Mouse (Mus musculus) naive thymus-derived CD4-positive, alpha-beta T cell, adult 5 months (primary cell): ENCODE measurements around the gene Olfr531. TPM values are rescaled to one million over a fixed set of nuclear protein-coding genes. Genes with fewer than 3 reads are reported as not detected.

Experiments
- polyA plus RNA-seq: library from polyadenylated mRNA; unstranded; fragments of 100-300 nt; shearing (Covaris generic); gene quantifications from one replicate; pipeline ENCODE4 v1.2.1, GENCODE M21; 2017

Gene Olfr531
- not detected for polyA plus RNA-seq

DNA sequence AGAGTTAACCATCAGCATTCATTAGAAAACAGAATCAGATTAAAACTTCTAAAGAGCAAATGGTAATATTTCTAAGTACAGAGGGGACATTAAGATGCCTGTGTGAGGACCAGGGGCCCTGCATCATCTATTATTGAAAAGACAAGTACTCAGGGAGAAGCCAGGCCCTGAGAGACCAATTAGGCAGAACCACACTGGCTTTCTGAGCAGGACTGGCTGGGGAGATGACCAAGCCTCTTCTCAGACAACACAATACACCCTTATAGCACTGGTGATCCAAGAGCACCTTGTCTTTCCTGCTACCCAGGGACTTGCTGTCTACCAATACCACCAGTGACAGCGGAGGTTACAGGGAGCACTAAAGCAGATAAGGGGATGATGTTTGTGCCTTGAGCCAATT, at the start of gene Olfr531:
TSS of gene Olfr531 (minus strand) at position 101 of the 400 bp plus-strand sequence.

DNA sequence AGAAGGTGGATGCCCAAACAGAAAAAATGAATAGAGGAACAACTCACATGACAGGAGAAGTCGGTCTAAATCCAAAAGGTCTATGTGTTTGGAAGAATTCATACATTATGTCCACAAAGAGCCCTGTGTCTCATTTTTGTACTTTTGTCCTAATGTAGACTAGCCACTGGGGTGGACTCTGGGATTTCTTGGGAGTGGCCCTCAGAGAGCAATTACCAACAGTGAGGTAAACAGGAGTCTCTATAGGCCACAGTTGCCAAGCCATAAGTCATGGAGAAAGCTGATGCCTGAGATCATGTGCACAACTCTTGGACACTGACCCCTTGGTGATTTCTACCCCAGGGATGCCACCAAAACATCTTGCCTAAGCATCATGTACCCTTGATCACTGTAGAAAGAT, 18.8 kb upstream of the Olfr531 start, which contains the start of gene Olfr532:
TSS of gene Olfr532 (minus strand) at position 101 of the 400 bp plus-strand sequence.

DNA sequence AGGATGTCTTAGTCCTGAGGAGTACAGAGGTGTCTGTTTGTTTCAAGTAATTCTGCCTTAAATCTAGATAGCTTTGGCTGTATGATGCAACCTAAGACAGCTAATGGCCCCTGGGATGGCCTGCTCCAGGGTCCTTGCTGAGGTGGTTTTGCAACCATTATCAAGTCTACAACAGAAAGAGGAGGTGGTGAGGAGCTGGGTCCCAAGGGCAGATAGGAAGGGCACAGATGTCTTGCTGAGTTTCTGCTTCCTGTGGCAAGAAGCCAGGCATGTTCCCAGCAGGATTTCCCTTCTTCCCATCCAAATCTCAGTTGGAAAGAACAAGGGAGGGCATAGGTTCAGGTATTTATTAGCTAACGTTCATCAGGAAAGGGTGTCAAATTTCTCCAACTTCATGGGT, 26.5 kb downstream of the Olfr531 start, which contains the start of gene Olfr530:
TSS of gene Olfr530 (minus strand) at position 101 of the 400 bp plus-strand sequence.

DNA sequence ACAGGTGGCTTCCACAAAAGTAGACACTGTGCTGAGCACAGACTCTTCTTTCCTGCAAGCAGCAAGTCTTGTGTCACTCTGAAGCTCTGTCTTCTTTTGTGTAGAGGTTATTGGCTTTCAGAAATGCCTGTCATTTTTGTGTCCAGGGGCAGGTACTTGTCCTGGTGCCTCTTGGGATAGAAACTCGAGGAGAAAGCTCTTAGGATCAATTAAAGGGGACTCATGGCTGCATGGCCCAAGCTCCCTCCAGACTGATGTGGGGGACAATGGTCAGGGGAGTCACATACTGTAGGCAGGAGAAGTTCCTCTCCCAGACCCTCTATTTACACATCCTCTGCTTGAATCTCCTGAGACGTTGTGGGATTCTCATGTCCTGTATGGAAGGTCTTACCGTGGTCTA, 41.1 kb downstream of the Olfr531 start, which contains the start of gene Olfr60:
TSS of gene Olfr60 (minus strand) at position 101 of the 400 bp plus-strand sequence.

Other genes with a start within 250 kb of the Olfr531 start
- gene Sprn, start 248.0 kb downstream of the Olfr531 start, polyA plus RNA-seq: not detected
- not detected for gene Olfr522, start 238.2 kb downstream of the Olfr531 start, polyA plus RNA-seq
- not detected for gene Olfr523, start 229.7 kb downstream of the Olfr531 start, polyA plus RNA-seq
- not detected for gene Olfr524, start 197.0 kb downstream of the Olfr531 start, polyA plus RNA-seq
- not detected for gene Cd163l1, start 184.7 kb downstream of the Olfr531 start, polyA plus RNA-seq
- not detected for gene 5830411N06Rik, start 155.6 kb downstream of the Olfr531 start, polyA plus RNA-seq
- gene Olfr525, start 82.1 kb downstream of the Olfr531 start, polyA plus RNA-seq: 0.10 TPM
- gene Olfr527, start 68.9 kb downstream of the Olfr531 start, polyA plus RNA-seq: not detected
- not detected for gene Olfr60, start 41.2 kb downstream of the Olfr531 start, polyA plus RNA-seq
- gene Olfr530, start 26.6 kb downstream of the Olfr531 start, polyA plus RNA-seq: 0.24 TPM
- not detected for gene Olfr532, start 18.7 kb upstream of the Olfr531 start, polyA plus RNA-seq
- gene Olfr533, start 60.5 kb upstream of the Olfr531 start, polyA plus RNA-seq: not detected
- not detected for gene Olfr535, start 81.3 kb upstream of the Olfr531 start, polyA plus RNA-seq
- not detected for gene Olfr536, start 104.5 kb upstream of the Olfr531 start, polyA plus RNA-seq
- gene Olfr538, start 165.0 kb upstream of the Olfr531 start, polyA plus RNA-seq: not detected
- not detected for gene Olfr46, start 198.4 kb upstream of the Olfr531 start, polyA plus RNA-seq
- not detected for gene Olfr61, start 226.1 kb upstream of the Olfr531 start, polyA plus RNA-seq
- not detected for gene Olfr53, start 243.5 kb upstream of the Olfr531 start, polyA plus RNA-seq